Mouse (Mus musculus) C2C12 (cell line): ENCODE data around the gene Ccl24.

ENCODE experiments used
- CEBPB ChIP-seq: IDR thresholded peaks from one replicate; pipeline ENCODE4 v1.6.1; 2011; ENCODE audit warnings: low read depth, mild to moderate bottlenecking, control low read depth, moderate library complexity
- CTCF ChIP-seq: IDR thresholded peaks from one replicate; pipeline ENCODE4 v1.5.1; 2011; ENCODE audit not compliant: control insufficient read depth, insufficient read depth, insufficient read length
- FOSL1 ChIP-seq: IDR thresholded peaks from one replicate; pipeline ENCODE4 v1.8.0; 2011; ENCODE audit warnings: mild to moderate bottlenecking, low read length; ENCODE audit not compliant: poor library complexity, insufficient read depth, severe bottlenecking
- MAX ChIP-seq: IDR thresholded peaks from one replicate; pipeline ENCODE4 v1.6.1; 2011; ENCODE audit warnings: mild to moderate bottlenecking, control low read depth
- MYOD1 ChIP-seq: IDR thresholded peaks from one replicate; pipeline ENCODE4 v1.6.1; 2011; ENCODE audit warnings: low read depth; ENCODE audit not compliant: control insufficient read depth, insufficient read length
- MYOG ChIP-seq: IDR thresholded peaks from one replicate; pipeline ENCODE4 v1.6.1; 2011; ENCODE audit not compliant: control insufficient read depth, insufficient read length; ENCODE audit errors: extremely low read depth
- USF1 ChIP-seq: IDR thresholded peaks from one replicate; pipeline ENCODE4 v1.6.1; 2011; ENCODE audit warnings: low read depth, mild to moderate bottlenecking, control low read depth, moderate library complexity

GRCm38 (mm10) chr5:135576055-135576454 is 3.2 kb upstream of the Ccl24 start:
- TF ChIP-seq CTCF (no peak), MYOG (no peak), MYOD1 (no peak), USF1 (no peak), FOSL1 (no peak), MAX (no peak), CEBPB (no peak)
